Mouse (Mus musculus): ENCODE measurements around the gene Ddx51.

- TF ChIP-seq GATA1 (IDR thresholded peaks at IDR 0.05; ENCODE audit: low read length) (no peak), TAL1 (IDR thresholded peaks at IDR 0.05; ENCODE audit: low read length) (no peak)
These were observed 43.4 kb upstream of the Ddx51 start for GRCm38 (mm10) chr5:110609868-110610267.

All from erythroblast, embryonic 14.5 days (primary cell).